Mouse (Mus musculus) thymus, postnatal 14 days (tissue): Measurements from ENCODE around the gene Ppp1r12b.
"Not testable (repeated sequence)": the region's sequence is repeated elsewhere in the genome, so short reads cannot be mapped to it uniquely, and the experiment has no call there.

Experiments used
- DNase-seq: peaks from one replicate; pipeline ENCODE4 v3.0.0; 2021

Ppp1r12b gene

DNA sequence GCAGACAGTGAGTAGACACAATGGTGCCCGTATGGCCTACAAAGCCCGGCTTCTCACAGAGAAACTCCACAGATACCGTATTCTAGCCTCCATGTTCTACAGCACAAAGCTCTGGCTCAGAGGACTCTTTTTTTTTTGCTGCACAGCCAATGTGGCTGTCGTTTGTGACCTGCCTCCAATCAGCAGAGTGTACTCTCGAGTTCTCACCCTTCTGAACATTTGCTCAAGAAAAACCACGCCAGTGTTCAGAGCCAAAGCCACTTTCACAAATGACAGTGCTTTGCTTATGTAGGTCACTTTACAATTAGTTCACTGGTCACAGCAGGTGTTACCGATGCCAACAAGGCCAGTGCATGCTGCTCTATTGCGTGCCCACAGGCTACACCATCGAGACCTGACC, 107.9 kb downstream of the Ppp1r12b start:
- DNase-seq: no peak

DNA sequence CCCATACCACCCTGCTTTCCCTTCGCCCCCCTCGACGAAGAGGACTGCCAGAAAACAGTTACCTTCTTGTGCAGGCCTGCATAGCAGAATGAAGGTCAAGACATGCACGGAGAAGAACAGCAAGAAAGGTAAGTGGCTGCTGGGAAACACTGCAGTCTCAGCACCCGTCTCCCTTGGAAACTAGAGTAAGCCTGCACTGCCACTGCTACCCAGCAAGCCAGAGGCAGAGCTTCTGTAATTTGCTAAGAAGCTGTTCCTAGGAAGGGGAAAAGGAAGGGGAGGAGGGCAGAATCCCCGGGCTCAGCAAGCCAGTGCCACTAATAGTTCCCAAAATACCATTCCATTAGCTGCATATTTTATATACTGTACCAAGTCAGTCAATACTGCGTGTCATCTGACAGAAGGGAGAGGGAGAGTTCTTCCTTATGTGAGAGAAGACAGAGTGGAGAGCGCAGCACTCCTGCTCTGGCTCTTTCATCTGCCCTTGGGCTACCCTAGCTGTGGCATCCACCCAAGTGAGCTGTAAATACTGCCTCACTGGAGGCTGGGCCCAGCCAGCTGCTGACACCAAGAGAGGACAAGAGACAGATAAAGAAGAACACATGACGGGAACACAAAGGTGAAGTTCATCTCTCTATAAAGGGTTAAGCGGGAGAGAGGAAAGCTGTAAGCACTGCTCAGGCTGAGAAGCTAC, 109.3 kb downstream of the Ppp1r12b start:
- no peak for DNase-seq

DNA sequence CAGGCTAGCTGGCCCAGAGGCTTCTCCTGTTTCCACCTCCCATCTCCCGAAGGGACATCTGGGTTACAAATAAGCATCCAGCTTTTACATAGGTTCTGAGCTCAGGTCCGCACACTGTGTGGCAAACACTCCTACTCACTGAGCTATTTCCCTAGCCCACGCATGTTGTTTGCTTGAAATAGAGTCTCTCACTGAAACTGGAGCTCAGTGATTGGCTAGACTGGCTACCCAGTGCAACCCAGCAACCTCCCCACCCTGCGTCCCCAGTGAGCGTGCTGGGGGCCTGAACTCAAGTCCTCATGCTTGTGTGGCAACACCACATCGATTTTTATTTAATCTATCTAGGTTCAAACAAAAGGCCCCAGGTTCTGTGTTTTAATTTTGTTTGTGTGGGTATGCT, 112.4 kb downstream of the Ppp1r12b start:
- DNase-seq: no peak

DNA sequence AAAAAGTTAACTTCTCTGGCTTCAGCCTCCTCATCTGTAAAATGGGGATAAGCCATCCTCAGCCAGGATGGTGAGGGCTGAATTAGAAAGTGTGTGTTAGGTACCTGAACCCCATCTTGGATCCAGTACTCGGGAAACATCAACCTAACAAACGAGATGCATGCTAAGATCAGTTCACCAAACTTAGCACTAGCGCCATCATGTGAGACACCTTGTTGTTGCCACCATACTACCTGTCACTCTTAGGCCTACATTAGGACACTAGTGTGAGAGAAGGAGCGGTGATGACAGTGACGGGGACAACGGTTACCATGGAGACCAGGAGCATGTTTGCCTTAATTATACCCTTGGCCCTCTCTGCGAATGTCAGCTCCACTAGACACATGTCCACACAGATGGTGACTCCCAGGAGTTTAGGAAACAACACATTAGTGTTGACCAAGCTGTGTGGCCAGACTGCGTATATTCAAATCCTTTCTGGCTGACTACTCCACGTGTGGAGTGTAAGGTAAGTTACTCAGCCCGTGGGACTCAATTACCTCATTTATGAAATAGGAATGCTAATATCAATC, 118.7 kb downstream of the Ppp1r12b start:
- no peak for DNase-seq

DNA sequence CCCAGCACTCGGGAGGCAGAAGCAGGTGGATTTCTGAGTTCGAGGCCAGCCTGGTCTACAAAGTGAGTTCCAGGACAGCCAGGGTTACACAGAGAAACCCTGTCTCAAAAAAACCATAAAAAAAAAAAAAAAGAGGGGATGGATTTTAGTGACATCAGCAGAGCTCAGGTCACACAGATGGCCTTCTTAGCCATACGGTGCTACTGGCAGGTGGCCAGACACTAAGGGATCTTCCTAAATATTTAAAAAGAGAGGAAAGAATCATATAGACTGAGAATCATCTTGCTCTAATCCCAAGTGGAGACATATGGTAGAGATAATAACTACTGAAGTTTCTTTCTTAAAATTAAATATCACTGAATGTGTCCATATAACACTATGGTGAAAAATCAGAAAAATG, 124.9 kb downstream of the Ppp1r12b start:
- not testable (repeated sequence) for DNase-seq

DNA sequence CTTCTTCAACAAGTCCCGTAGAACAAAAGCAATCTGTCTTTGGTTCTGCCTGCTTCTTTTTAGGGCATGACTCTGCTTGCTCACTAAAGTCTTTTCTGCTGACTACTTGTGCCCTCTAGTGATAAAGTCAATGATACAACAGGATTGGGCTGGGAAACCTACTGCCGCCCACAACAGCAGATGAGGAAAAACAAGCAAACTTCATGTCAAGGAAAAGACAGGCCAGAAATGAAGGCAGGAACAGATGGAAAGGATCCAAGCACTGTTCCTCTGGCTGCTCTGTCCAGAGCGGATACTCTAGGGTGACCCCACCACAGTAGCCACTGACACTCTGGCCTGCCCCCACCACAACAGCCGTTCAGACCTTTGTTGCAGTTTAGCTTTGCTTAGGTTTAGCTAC, 126.1 kb downstream of the Ppp1r12b start:
- no peak for DNase-seq

DNA sequence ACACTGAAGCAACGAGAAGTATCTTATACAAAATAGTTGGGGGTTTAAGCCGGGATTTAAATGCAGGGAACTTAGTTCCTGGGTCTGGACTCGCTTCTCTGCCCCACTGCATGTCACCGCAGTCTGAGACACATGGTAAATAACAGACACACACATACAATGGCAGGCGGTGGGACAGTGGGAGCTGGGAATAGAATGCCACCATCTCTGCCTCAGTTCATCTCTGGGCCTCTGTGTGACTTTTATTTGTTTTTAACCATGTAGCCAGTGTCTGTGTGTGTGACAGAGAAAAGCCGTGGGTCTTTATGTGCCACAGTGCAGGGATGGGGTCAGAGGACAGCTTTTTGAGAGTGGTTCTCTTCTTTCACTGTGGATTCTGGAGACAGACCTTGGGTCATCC, 130.8 kb downstream of the Ppp1r12b start:
- DNase-seq: no peak

DNA sequence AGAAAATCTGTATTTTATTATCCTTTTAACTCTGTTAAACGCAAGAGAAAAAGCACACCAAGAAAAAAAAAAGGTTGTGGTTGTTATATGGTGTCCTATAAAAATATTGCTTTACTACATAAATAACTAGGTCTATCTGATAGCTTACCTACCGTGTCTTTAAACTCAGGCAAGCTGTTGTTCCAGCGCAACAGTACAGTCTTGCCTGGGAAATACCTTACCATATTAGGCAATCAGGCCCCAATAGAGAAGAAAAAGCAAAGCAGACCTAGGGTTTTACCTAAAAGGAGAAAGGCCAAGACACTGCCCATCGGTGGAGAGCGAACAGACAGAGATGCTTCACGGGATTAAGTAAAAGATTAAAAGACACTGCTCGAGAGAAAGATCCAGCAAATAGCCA, 131.9 kb downstream of the Ppp1r12b start:
- no peak for DNase-seq

DNA sequence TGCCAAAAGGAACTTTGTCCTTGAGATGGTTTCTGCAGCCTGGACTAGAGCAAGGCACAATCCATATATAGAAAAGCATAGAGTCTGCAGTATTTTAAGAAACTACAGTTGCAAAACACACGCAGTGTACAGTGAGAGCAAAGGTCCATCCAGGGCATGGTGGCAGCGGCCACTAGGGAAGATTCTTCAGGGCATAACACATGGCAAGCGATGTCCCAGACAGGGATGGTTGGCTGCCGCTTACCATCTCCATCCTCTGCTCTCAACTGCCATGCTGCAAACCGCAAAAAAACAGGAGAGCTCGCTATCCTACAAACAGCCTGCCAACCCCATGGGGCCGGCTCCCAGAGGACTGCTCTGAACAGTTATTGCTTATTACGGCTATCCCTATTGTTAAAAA, 132.4 kb downstream of the Ppp1r12b start:
- DNase-seq: no peak

DNA sequence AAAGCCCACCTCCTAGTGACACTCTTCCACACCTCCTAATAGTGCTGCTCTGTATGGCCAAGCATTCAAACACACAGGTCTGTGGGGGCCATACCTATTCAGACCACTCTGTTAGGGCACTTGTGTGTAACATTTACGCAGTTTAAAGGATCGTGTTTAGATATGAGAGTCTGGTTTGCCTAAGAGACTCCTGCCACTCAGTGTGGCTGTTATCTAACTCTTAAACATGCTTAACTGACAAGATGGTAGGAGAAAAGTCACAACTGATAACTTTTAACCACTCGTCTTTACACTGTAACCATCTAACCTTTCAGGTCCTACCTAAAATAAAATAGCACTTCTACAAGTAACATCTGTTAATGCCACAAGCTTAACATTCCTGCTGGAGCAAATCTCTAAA, 134.9 kb downstream of the Ppp1r12b start:
- no peak for DNase-seq

DNA sequence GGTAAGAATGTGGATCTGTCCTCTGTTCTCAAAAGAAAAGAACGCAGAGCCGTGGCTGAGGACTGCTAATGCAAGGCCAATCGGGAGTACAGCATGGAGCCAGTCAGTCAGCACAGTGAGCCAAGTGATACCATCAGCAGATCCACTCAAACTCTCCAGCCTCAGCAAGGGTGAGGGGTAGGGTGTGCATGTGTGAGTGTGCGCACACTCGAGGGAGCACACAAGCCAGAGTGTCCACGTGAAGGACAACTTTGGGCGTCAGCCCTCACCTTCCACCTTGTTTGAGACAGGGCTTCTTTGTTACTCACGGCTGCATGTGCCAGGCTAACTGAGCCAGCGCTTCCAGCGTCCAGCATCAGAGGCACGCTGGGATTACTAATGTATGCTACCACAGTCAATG, 136.5 kb downstream of the Ppp1r12b start:
- DNase-seq: no peak

DNA sequence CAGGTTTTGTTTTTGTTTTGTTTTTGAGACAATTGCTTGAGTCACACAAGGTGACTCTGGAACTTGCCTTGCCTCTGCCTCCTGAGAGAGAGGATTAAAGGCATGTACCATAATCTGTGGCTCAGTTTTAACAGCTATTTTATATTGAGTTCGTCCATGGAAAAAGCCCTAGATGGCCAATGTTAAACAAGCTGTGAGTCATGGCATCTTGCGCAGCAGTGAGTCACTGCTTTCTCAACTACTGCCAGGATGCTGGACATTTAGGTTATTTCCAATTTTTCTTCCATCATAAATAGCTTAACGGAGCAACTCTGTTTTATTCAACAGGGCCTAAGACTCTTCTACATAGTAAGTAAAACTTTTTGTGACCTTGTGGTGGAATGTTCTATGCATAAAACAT, 137.0 kb downstream of the Ppp1r12b start:
- no peak for DNase-seq

DNA sequence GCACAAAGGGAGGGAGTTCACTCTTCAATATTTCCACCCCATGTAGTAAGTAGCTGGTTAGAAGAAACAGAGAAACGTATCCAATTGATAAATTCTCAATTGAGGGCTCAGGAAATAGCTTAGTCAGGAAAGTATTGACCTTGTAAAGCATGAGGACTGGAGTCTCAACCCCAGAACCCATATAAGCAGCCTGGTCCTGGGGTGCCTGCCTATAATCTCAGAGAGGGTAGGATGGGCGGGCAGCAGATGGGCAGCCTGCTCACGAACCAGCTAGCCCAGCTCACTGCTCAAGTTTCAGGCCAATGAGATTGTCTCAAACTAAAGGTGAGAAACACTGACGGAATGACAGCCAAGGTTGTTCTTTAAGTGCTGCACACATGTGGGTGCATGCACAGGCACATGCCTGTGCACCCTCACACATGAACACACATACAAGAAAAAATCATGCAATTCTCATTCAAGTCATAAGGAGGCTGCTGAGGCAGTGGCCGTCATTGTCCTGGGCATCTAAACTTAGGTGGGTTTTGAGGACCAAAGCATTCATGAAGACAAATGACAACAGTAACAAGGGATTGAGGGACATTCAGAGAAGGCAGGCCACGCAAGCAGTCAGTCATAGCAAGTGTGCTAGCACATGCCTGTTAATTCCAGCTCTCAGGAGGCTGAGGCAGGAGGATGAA, 137.7 kb downstream of the Ppp1r12b start:
- no peak for DNase-seq

DNA sequence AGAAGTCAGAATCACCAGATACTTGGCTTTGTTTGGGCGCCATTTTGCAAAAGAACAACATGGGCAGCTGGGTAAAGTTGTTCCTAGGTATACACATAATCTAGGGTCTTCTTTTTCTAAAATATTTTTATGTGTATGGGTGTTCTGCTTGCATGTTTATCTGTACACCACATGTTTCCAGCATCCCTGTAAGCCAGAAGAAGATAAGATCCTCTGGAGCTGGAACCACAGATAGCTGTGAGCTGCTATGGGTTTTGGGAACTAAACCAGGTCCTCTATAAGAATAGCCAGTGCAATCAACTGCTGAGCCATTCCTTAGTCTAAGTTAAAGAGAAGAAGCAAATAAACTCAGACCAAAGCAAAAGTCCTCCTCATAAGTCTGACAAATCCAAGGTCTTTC, 138.6 kb downstream of the Ppp1r12b start:
- no peak for DNase-seq

DNA sequence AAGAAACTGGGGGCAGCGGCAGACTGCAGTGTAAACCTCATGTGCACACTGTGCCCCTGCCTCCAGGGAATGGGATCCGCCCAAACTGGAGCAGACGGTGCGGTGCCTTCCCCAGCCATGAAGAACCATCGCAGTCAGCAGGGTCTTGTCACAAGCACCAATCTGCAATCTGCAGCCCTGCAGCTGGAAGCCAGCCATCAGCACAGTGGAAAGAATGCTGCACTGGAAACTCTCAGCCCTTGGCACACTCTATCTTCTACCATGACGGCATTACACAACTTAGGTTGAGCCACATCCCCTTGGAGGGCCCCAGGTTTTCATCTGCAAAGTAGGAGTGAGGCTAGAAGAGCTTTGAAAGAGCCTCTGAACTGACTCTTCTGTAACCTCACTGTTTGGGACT, 139.1 kb downstream of the Ppp1r12b start:
- DNase-seq: no peak

DNA sequence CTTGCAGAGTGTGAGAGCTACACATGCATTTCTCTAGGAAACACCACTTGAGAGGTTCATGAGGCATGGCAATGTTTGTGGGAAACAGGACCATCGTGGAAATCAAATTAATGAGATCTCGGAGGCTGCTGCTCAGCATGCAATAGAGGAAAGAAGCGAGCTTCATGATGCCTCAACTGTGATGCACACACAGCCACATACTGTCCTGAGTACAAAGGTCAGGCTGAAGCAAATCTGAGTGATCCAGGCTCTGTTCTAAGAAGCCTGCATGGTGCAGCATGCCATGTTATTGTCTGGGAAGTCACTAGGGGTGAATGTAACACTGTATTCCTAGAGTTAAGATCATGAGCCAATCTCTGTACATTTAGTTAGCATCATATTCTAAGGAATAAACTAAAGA, 140.0 kb downstream of the Ppp1r12b start:
- no peak for DNase-seq

DNA sequence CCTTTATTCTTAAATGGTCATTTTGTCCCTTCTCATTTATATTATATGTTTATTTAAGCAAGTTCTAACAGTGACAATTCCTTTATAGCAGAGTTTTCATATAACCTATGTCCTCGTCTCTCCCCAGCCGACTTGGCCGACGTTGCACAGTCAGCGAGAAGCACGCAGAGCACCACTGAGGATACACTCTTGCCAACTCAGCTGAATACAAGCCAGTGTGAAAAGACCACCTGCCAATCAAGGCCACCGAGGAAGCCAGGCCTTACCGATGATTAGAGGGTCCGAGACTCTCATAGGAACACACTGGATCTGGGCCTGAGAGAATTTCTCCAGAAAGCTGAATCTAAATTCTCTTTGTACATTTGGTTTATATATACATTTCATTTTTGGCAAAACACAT, 150.3 kb downstream of the Ppp1r12b start:
- DNase-seq: no peak

DNA sequence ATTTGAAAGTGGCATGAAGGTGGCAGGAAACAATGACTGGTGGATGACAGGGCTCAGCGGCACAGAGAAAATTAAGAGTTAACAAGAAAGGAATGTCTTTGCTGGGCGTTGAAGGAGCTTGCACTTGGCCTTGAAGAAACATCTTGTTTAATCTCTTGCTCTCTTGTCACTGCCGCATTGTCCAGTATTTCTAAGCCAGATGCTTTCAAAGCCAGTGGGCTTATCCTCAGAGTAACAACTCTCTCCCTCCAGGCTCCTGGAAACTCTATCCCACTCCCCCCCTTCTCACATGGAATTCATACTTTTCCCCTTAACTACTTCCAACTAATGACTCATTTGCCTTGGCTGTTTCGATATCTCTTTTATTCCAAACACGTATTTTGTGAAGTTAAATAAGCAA, 151.4 kb downstream of the Ppp1r12b start:
- no peak for DNase-seq

DNA sequence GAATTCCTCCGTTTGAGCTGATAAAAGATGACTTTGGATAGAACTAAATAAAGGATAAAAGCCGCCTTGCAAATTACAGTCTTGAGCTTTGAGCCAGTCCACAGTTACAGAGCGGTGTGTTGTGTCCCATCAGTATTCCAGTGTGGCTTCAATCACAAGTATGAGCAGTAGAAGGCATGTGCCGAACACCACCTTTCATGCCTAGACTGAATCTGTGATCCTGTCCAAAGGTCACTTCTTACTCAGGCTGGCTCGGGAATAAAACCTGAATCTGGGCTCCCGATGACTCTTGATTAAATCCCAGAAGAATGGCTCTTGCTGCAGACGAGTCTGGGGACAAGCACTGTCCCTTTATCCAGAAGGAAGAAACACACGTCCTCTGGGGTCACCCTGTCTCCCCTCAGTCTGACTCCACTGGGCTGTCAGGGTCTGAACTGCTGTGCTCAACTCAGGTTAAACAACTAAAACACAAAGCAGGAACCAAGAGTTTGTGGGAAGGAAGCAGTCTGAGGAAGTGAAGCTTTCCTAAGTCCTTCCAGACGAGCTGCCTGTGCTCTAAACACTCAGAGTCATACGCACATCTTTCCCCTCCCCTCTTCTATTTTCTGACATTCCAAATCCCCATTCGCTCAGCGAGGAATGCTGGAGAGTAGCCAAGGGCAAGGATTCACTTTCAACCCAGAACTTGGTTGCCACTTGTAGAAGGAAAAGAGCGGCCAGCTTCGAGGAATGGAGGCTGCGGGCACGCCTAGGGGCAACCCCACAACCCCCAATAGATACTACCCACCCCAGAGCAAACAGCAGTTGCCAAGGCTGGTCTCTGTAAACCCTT, 152.2 kb downstream of the Ppp1r12b start:
- DNase-seq: no peak

DNA sequence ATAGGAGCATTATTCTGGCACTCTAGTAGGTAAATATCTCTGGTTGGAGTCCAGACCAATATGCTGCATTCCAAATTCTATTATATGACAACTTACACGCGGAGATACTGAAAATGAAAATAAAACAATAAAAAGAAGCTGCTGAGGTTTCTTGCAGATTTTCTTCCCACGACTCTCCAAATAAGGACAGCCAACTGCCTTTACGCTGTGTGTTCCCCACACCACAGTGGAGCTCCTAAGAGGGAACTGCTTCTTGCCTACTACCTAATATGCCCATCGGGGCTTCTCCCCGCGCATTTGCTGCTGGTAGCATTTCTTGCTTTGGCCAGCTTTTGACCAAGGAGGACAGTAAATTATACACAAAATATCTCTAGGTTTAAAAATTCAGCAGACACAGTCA, 154.0 kb downstream of the Ppp1r12b start:
- DNase-seq: no peak

DNA sequence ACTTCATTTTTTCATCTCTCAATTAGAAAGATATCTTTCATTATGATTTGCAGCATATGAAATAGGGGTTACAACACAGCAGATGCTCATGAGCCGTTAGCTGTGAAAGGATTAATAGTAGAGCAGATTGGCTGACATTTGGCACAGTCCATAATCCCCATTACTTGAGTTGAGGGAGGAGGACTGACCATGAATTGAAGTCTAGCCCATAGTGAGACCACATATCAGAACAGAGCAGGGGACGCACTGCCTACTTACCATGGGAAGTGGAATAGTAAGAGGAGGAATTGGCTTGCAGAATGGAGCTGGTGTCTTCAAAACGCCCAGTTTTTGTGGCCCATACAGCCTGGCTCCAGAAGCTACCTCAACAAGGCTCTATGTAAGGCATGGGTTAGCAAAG, 159.2 kb downstream of the Ppp1r12b start:
- DNase-seq: no peak

DNA sequence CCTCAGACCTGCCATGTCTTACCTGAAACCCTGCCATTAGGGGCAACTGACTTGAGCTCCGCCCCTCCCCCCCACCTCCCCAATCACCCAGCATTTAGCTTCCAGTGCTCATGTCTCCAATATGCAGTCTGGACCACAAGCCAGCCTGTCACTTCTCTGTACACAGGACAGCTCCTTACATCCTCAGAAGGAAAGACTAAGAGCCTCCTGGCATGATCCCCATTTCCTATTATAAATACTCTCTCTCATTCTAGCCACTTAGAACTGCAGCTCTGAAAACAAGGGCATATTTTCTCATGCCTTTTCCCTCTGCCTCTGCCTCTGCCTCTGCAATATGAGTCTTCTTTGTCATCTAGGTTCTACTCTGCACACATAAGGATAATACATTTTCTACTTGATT, 159.7 kb downstream of the Ppp1r12b start:
- no peak for DNase-seq

DNA sequence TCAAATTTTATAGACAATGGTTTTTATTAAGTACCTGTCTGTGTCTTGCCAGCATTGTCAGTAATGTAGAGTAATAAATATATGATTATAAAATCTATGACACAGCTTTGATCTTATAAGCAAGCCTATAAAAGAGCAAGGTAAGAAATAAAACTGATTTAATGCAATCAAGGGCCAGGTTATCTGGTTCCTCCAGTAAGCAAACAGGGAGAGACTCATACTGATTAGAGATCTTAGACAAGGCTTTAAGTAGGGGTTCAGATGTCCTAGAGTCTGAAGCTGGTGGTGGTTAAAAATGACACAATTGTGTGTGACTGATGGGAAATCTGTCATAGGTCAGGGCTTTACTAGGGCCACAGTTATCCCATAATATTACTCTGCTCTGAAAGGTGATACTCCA, 164.3 kb downstream of the Ppp1r12b start:
- DNase-seq: no peak
